Mouse (Mus musculus) hindbrain, postnatal 0 days (tissue): ENCODE measurements at regions not wholly inside any gene's neighbourhood (a gene's known extent, or its start where the extent isn't known, plus 50 kb on each side); places are given as distances from the start of the nearest gene placed in this dataset.

ENCODE experiments used
- ATAC-seq: fragments of 200-750 bp; cut with Nextera tagmentation; 2 replicates; pipeline ENCODE4 v1.8.0; 2017; ENCODE audit warnings: mild to moderate bottlenecking, moderate TSS enrichment, moderate library complexity
- DNase-seq: peaks from one replicate; pipeline ENCODE4 v3.0.0-alpha.2; 2015; ENCODE audit warnings: low spot score
- H3K27ac ChIP-seq: fragments of 300-500 bp; sonication (generic); 2 replicates; pipeline ENCODE4 v1.5.1; 2014; ENCODE audit warnings: mild to moderate bottlenecking
- H3K27me3 ChIP-seq: fragments of 300-500 bp; sonication (generic); 2 replicates; pipeline ENCODE4 v1.6.1; 2014; ENCODE audit warnings: low read length, mixed read lengths; ENCODE audit not compliant: insufficient read depth
- H3K36me3 ChIP-seq: fragments of 300-500 bp; sonication (generic); 2 replicates; pipeline ENCODE4 v1.6.1; 2014; ENCODE audit warnings: low read length, mixed read lengths; ENCODE audit not compliant: insufficient read depth
- H3K4me1 ChIP-seq: fragments of 300-500 bp; sonication (generic); 2 replicates; pipeline ENCODE4 v1.6.1; 2014; ENCODE audit warnings: antibody characterized with exemption, low read length, mixed read lengths; ENCODE audit not compliant: insufficient read depth
- H3K4me2 ChIP-seq: fragments of 300-500 bp; sonication (generic); 2 replicates; pipeline ENCODE4 v1.6.1; 2014; ENCODE audit warnings: low read depth, mild to moderate bottlenecking, low read length, moderate library complexity, mixed read lengths
- H3K4me3 ChIP-seq: fragments of 300-500 bp; sonication (generic); 2 replicates; pipeline ENCODE4 v1.5.1; 2014; ENCODE audit warnings: low read length
- H3K9ac ChIP-seq: fragments of 300-500 bp; sonication (generic); replicated peaks from 2 replicates; pipeline ENCODE4 v1.6.1; 2014; ENCODE audit warnings: mild to moderate bottlenecking, low read length, moderate library complexity, mixed read lengths
- H3K9me3 ChIP-seq: fragments of 300-500 bp; sonication (generic); 2 replicates; pipeline ENCODE4 v1.6.1; 2016; ENCODE audit warnings: low read length, mixed read lengths
- CTCF ChIP-seq: IDR thresholded peaks from 2 replicates; pipeline ENCODE4 v1.5.1; 2016; ENCODE audit warnings: antibody characterized with exemption, control low read depth, low read depth
- WGBS: fragments of 180-500 bp; shearing (Covaris S2); extraction: QIAGEN DNeasy Blood & Tissue Kit; methylation state at CpG from one replicate; pipeline ENCODE4 v1.1.7; 2014; 5-methylcytosine and 5-hydroxymethylcytosine counted together

DNA sequence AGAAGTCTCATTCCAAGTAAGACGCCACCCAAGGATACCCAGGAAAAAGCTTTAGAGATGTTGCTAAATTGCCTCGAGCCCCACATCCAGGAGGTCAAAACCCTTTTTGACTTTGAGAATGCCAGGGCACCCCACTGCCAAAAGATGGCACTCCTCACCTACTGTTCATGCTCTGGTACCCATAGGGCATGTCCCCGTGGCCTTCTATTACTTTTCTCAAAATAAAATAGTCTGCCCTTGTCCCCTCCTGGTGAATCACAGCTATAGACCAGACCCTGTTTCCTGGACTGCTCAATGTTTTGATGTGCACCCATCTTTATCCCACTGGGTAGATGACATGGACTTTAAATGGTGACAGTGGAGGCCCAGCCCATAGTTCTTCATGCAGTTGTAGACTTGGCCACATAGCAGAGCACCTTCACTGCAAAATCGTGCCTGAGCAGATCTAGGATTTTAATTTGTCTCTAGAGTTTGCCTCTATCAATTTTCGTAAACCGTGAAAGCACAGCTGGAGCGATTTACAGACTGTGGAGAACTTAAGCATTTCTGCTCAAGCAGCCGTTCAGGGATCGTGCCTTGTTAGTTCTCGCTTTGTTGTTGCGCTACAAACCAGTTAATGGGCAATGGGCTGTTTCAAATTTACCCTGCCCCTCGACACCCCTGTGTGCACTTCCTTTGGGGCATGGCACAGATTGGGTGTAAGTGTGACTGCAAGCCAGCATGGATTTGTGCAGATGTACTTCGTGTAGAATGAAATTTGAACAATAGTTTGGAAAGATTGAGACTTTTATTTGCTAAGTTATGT, 300.0 kb downstream of the Slc30a10 start:
- ATAC-seq (0 out of 2 replicates have a peak, but pooled peaks have one; percentile 27), DNase-seq (peak; percentile 49)
- TF ChIP-seq CTCF = peak; percentile 59
- Histone ChIP-seq H3K9me3 (no peaks in the 10 kb centered on the region), H3K4me2 (no peak overlapping the region), H3K27me3 (no peaks in the 10 kb centered on the region), H3K27ac (no peak overlapping the region), H3K36me3 (no peaks in the 10 kb centered on the region), H3K4me1 (no peaks in the 10 kb centered on the region), H3K9ac (no peak overlapping the region), H3K4me3 (no peak overlapping the region)
- WGBS = 65% methylated on average over 13 of the region's 13 CpGs

DNA sequence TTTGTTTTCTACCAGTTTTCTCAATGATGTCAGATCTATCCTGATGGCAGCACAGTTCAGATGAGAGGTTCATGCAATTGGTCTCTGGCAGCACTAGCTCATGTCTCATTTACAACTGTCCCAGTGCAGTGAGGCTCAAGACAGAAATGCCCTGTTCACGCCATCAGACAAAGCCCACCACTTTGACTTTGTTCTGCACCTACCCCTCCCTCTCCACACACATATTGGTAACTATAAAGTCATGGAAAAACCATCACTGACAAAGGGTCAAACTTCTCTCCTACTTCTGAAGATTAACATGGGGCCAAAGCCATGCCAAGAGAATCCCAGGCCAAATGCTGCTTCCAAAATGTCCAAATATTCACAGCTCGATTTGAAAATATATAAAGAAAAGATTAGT, 302.7 kb downstream of the Slc30a10 start:
- no peak for DNase-seq
- TF ChIP-seq CTCF = no peak
- Histone ChIP-seq H3K4me3 (no peak overlapping the region), H3K36me3 (no peaks in the 10 kb centered on the region), H3K27me3 (no peaks in the 10 kb centered on the region), H3K4me2 (no peak overlapping the region), H3K9ac (no peak overlapping the region), H3K9me3 (no peaks in the 10 kb centered on the region), H3K4me1 (no peaks in the 10 kb centered on the region), H3K27ac (no peak overlapping the region)
- WGBS = 72% methylated on average over 2 of the region's 2 CpGs
- ATAC-seq = no peak

DNA sequence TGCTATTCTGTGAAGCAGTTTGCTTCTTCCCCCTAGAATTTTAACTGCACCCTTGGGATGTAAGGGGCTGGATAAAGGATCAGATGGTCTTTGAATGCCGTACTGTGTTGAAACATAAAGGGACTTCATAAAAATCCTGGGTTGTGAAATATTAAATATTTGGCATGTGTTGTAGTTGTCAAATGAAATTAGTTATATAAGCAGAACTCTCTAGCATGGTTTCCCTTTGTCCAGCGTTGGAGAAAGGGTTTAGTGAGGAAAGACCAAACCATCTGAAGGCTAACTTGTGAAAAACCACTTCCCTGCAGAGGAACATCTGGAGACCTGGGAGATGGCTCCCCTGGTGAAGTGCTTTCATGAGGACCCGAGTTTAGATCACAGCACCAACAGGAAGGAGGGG, 319.6 kb downstream of the Slc30a10 start:
- no peak for TF ChIP-seq CTCF
- no peaks in the 10 kb centered on the region for H3K36me3 ChIP-seq
- ATAC-seq = no peak
- H3K4me3 ChIP-seq = no peak overlapping the region
- H3K9me3 ChIP-seq = no peaks in the 10 kb centered on the region
- H3K4me1 ChIP-seq = no peaks in the 10 kb centered on the region
- no peak overlapping the region for H3K4me2 ChIP-seq
- no peaks in the 10 kb centered on the region for H3K27me3 ChIP-seq
- no peak overlapping the region for H3K27ac ChIP-seq
- no peak overlapping the region for H3K9ac ChIP-seq
- WGBS = 50% methylated on average over 3 of the region's 3 CpGs
- no peak for DNase-seq

GRCm38 (mm10) chr1:185779604-185780003, 325.0 kb downstream of the Slc30a10 start:
- Histone ChIP-seq H3K27ac (no peak overlapping the region), H3K9ac (no peak overlapping the region), H3K4me2 (no peak overlapping the region), H3K9me3 (no peaks in the 10 kb centered on the region), H3K4me3 (no peak overlapping the region), H3K27me3 (no peaks in the 10 kb centered on the region), H3K4me1 (no peaks in the 10 kb centered on the region), H3K36me3 (no peaks in the 10 kb centered on the region)
- no peak for TF ChIP-seq CTCF
- 60% methylated on average over 4 of the region's 4 CpGs for WGBS
- no peak for ATAC-seq
- no peak for DNase-seq

DNA sequence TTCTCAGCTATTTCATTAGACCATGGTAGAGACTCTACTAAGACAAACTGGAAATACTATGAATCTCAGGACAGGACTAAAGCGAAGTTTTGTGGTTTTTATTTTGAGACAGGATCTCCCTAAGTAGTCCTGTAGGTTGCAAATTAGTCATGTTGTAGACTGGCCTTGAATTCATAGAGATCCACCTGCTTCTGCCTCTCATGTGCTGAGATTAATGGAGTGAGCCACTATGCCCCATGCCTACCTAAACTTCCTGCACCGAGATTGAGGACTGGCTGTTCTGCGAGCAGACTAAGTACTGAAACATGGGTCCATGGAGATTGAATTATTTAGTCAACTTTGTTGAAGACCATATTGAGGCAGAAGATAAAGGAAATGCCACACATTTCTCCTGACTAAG, 315.0 kb downstream of the Lyplal1 start:
- no peak for ATAC-seq
- Histone ChIP-seq H3K9me3 (no peaks in the 10 kb centered on the region), H3K36me3 (no peaks in the 10 kb centered on the region), H3K9ac (no peak overlapping the region), H3K4me3 (no peak overlapping the region), H3K27me3 (no peaks in the 10 kb centered on the region), H3K4me2 (no peak overlapping the region), H3K4me1 (no peaks in the 10 kb centered on the region), H3K27ac (no peak overlapping the region)
- TF ChIP-seq CTCF = no peak
- no peak for DNase-seq
- 93% methylated on average over 3 of the region's 3 CpGs for WGBS

DNA sequence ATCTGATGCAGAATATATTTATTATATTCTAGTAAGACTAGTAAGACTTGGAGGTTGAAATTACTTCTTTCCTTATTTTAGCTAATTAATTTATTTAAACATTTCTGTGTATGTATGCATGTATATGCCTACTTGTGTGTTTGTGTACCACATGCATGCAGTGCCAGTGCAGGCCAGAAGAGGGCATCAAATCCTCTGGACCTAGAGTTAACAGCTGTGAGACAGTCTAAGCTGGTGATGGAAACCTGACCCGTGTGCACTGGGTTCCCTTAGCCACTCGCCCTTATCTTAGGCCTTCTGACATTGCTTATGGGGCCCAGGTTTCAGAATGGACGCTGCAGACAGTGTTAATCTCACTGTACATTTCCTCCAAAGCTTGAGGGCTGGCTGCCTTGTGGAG, 302.2 kb downstream of the Lyplal1 start:
- H3K27ac ChIP-seq = no peak overlapping the region
- DNase-seq = no peak
- H3K4me3 ChIP-seq = no peak overlapping the region
- H3K36me3 ChIP-seq = no peaks in the 10 kb centered on the region
- H3K27me3 ChIP-seq = no peaks in the 10 kb centered on the region
- 96% methylated on average over 3 of the region's 3 CpGs for whole genome bisulfite sequencing
- H3K9ac ChIP-seq = no peak overlapping the region
- TF ChIP-seq CTCF = peak; percentile 24; the same call in 1 of the 2 replicates
- no peak overlapping the region for H3K4me2 ChIP-seq
- no peaks in the 10 kb centered on the region for H3K9me3 ChIP-seq
- H3K4me1 ChIP-seq = no peaks in the 10 kb centered on the region
- ATAC-seq = no peak

DNA sequence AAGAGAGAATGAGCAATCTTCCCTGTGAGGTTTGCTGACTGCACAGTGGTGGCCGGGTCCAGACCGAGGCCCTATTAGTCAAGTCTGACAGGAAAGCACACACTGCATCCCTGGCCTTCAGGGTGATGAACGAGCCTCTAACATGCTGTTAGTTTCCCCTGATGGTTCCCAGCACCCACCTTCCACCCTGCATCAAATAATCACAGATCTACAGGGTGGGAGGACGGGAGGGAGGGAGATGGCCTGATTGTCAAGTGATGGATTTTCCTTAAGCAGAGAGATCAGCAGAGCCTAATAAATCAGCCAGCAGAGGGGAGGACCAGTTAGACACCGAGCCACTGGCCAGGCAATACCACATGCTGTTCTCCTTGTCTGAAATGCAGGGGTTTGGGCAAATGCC, 298.1 kb downstream of the Lyplal1 start:
- Histone ChIP-seq H3K9me3 (no peaks in the 10 kb centered on the region), H3K4me3 (no peak overlapping the region), H3K36me3 (no peaks in the 10 kb centered on the region), H3K9ac (no peak overlapping the region), H3K4me2 (no peak overlapping the region), H3K27ac (no peak overlapping the region), H3K4me1 (no peaks in the 10 kb centered on the region), H3K27me3 (no peaks in the 10 kb centered on the region)
- WGBS = 24% methylated on average over 5 of the region's 5 CpGs
- TF ChIP-seq CTCF = no peak
- ATAC-seq (no peak), DNase-seq (no peak)
